Mouse (Mus musculus): ENCODE data around the gene Nkx1-2.

Gene Nkx1-2

GRCm38 (mm10) chr7:132599071-132599975, at the start of gene Nkx1-2:
Nkx1-2 (minus strand) TSS chr7:132599637.
- DNase-seq (ENCODE audit: low spot score in 2 of 2) = no peak

GRCm38 (mm10) chr7:132646514-132646913, 47.1 kb upstream of the Nkx1-2 start:
- no peak for DNase-seq (ENCODE audit: low spot score in 2 of 2)

DNA sequence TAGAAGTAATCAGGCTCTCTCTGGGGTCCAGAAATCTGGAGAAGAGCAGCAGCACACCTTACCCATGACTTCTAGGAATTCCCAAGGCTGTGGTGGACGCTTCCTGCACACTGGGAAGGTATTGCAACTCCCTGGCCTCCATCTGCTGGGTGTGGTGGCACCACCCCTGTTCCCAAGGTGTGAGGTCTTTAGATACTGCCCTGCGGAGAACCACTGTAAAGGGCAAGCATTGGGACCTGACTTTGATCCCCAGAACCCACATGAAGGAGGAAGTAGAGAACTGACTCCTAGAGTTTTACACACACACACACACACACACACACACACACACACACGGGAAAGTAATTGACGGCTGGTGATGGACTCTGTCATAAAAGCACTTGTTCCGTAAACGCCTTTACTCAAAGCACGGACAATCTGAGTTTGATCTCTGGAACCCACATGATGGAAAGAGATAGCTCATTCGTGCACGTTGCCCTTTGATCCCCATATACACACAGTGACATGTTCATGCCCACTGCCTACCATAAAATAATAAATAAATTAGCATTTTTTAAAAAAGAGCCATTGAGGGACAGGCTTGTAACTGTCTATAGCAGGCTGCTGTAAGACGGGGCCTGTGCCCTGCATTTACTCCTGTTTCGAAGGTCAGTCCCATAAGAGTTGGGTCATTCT, 45.3 kb upstream of the Nkx1-2 start:
- no peak for DNase-seq (ENCODE audit: low spot score in 2 of 2)

DNA sequence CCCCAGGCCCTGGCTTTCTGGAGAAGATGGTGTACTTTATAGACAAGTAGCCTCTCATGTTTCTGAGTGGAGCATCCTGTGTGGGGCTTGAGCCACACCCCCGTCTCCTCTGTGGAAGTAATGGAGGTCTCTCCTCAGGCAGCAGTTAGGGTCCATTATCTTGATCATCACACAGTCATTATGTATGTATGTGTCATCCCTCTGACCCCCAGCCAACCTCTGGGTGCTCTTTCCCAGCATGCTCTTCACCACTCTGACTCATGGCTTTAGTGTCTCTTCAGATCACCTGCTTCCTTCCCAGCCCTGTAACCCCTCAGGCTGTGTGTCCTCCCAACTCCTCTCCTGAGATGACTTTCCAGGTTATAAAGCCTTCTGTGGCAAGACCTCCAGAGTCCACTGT, 42.2 kb upstream of the Nkx1-2 start:
- no peak for DNase-seq (ENCODE audit: low spot score in 2 of 2)

- DNase-seq (ENCODE audit: low spot score in 2 of 2) = no peak
Measured at GRCm38 (mm10) chr7:132640946-132641345, 41.5 kb upstream of the Nkx1-2 start.

- DNase-seq (ENCODE audit: low spot score in 2 of 2) = no peak
Measured at GRCm38 (mm10) chr7:132638446-132639087, 39.1 kb upstream of the Nkx1-2 start.

DNA sequence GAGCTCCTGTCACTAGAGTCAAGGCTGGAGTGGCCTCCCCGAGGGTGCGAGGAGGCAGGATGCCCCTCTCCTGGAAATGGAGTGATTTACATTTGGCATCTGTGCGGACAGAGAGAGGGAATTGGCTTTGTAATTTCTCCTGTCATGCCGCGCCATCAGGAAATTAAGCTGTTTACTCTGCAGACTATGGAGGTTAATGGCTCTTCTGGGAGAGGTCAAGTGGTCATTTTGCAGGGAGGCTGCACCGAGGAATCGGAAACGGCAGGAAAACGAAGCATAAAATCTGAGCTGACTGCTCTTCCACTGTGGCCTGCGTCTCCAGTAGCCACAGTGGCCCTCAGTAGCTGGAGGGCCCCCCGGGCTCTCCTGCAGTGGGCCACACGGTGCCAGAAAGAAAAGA, 37.9 kb upstream of the Nkx1-2 start:
- no peak for DNase-seq (ENCODE audit: low spot score in 2 of 2)

GRCm38 (mm10) chr7:132631313-132631712, 31.9 kb upstream of the Nkx1-2 start:
- peak; percentile 47 to 59 for DNase-seq (ENCODE audit: low spot score in 2 of 2)

- DNase-seq (ENCODE audit: low spot score in 2 of 2) = no peak
Measured at GRCm38 (mm10) chr7:132627448-132627847, 28.0 kb upstream of the Nkx1-2 start.

GRCm38 (mm10) chr7:132626174-132626573, 26.7 kb upstream of the Nkx1-2 start:
- no peak for DNase-seq (ENCODE audit: low spot score in 2 of 2)

- DNase-seq (ENCODE audit: low spot score in 2 of 2) = no peak
Measured at GRCm38 (mm10) chr7:132624161-132624560, 24.7 kb upstream of the Nkx1-2 start.

- no peak for DNase-seq (ENCODE audit: low spot score in 2 of 2)
Measured at GRCm38 (mm10) chr7:132619975-132620918, 20.8 kb upstream of the Nkx1-2 start.

DNA sequence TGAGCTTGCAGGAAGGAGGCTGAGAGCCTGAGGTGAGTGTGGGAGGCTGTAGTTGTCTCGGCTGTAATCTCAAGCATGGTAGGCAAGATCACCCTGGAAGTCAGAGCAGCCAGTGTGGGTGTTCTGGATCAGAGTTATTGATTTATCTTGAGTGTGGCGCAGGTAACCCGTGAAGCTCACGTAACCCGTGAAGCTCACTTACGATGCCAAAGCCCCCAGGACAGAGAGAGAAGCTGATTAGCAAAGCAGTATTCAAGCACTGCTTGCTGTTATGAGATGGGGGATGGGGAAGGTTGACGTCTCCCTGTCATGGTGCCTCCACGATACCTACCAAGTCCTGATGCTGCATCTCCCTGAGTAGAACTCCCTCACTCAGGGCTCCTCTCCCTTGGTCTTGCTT, 20.1 kb upstream of the Nkx1-2 start:
- no peak for DNase-seq (ENCODE audit: low spot score in 2 of 2)

- DNase-seq (ENCODE audit: low spot score in 2 of 2) = no peak
Measured at GRCm38 (mm10) chr7:132617021-132617564, 17.7 kb upstream of the Nkx1-2 start.

DNA sequence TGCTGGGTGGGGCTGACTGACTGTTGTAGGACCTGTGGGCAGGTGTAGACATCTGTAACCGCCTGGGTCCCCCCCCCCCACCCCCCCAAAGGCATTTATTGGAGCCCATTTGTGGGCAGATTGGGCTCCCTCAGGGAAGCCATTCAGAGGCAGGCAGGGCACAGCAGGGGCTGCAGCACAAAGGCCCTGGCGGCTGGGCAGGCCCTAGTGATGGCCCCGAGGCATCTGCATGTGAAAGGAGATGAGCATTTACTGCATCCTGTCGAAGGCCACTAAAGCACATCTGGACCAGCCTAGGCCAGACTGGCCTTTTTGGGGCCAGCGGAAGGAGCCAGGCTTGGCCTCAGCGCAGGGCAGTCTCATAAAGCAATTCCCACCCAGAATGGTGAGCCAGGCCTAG, 17.0 kb upstream of the Nkx1-2 start:
- DNase-seq (ENCODE audit: low spot score in 2 of 2) = no peak

DNA sequence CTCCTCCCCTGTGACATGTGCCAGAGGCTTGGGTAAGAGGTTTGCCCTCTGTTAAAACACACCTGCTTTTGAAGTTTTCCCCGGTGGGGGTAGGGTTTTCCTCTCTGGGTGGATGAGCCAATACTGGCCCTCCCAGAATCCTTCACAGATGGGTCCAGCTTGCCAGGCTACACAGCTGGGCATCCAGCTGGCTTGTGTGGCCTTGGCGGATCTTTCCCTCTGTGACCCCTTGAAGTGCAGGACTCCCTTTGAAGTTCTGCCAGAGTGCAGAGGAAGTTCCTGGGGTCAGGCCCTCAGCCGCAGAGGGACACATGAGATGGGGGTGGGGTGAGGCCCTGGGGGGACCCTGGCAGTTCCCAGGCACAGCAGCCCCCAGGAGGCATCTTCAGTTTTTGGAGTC, 15.9 kb upstream of the Nkx1-2 start:
- DNase-seq (ENCODE audit: low spot score in 2 of 2) = no peak

DNA sequence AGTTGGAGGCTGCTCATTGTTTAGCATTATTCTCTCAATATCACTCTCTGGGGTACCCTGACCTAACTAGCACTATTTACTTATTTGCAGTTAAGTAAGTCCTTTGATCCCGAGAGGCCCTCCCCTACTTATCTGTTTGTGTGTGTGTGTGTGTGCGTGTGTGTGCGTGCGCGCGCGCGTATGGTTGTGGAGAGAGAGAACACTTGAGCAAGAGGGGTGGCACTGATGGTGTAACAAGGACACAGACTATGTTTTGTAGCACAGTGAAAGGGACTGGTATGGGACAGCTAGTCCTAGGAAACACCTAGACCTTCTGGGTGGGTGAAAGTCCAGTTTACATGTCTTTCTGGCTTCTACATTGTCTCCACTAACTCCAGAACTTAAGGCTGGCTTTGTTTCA, 12.1 kb upstream of the Nkx1-2 start:
- DNase-seq (ENCODE audit: low spot score in 2 of 2) = no peak

DNA sequence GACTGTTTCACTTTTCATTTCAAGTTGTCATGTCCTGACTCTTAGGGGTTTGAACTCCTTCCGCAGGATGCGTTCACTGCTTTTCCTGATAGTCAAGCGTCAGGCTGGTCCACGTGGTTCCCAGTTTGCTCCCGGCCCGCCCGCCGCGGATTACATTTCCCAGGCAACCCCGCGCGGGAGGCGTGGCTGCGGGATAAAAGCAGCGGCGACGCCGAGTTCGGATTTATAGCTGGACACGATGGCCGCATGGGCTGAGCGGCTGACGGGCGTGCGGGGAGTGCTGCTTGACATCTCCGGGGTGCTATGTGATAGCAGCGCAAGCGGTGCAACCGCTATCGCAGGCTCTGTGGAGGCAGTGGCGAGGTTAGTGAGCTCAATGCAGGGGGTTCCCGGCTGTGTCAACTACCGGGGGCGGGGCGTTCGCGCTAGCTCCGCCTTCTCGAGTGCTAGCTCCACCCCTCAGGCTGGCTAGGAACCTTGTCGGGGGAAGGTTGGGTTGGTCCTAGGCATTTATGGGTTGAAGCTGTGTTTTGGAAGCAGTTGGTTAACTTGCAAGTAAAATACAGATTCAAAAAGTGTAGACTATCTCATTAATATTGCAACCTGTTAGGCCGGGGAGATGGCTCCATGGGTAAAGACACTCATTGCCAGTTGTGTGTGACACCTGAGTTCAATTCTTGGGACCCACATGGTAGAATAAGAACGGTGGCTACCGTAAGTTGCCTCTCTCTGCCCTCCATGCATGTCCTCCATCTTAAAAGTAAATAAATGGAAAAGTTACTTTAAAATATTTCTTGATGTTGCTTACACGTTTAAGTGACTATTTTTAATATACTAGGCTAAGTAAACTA, 11.3 kb upstream of the Nkx1-2 start, which contains the start of gene Lhpp:
Lhpp (plus strand) TSS at position 171 of the 851 bp plus-strand sequence.
- peak; percentile 59 to 82 for DNase-seq (ENCODE audit: low spot score in 2 of 2)

- no peak for DNase-seq (ENCODE audit: low spot score in 2 of 2)
Measured at GRCm38 (mm10) chr7:132608316-132609020, 9.0 kb upstream of the Nkx1-2 start.
